Mouse (Mus musculus) CH12F3 (cell line): ENCODE data around the gene Tgif2.
"Not testable (repeated sequence)": the region's sequence is repeated elsewhere in the genome, so short reads cannot be mapped to it uniquely, and the experiment has no call there.

ENCODE experiments used
- in situ Hi-C: fragments of 300-500 bp; cut with MboI; formaldehyde crosslinking; loops from 2 replicates; pipeline ENCODE4 v1.14.3; 2020; ENCODE audit warnings: low sequenced_read_pairs

Gene Tgif2

GRCm38 (mm10) chr2:156870519-156870918 lies 30.7 kb downstream of the Tgif2 start:
- in situ Hi-C loops, result loop anchor here (10.0 kb wide), 1 partner anchor 214 kb away; the partner anchor contains the start of gene Tldc2

GRCm38 (mm10) chr2:156873629-156874028 lies 33.8 kb downstream of the Tgif2 start:
- in situ Hi-C loops, result loop anchor here (10.0 kb wide), 1 partner anchor 211 kb away; the partner anchor contains the start of gene Tldc2

GRCm38 (mm10) chr2:156874047-156874759 lies 34.4 kb downstream of the Tgif2 start:
- in situ Hi-C loops, result loop anchor here (10.0 kb wide), 1 partner anchor 211 kb away; the partner anchor contains the start of gene Tldc2

GRCm38 (mm10) chr2:156874760-156875510 lies 35.1 kb downstream of the Tgif2 start:
- in situ Hi-C loops, result loop anchor here (5.0 to 10.0 kb wide), 2 partner anchors 122 to 210 kb away; partner anchors contain the start of gene Tldc2

- in situ Hi-C loops, result loop anchor here (5.0 to 10.0 kb wide), 2 partner anchors 120 to 207 kb away; partner anchors contain the start of gene Tldc2
Measured at GRCm38 (mm10) chr2:156877726-156878125, 37.9 kb downstream of the Tgif2 start.

- in situ Hi-C loops, result loop anchor here (5.0 to 10.0 kb wide), 2 partner anchors 118 to 205 kb away; partner anchors contain the start of gene Tldc2
Measured at GRCm38 (mm10) chr2:156879541-156879940, 39.7 kb downstream of the Tgif2 start.

GRCm38 (mm10) chr2:156882431-156883001 lies 42.7 kb downstream of the Tgif2 start:
- in situ Hi-C loops, result no loop called here

- in situ Hi-C loops, result no loop called here
Measured at GRCm38 (mm10) chr2:156884396-156885211, 44.8 kb downstream of the Tgif2 start.

GRCm38 (mm10) chr2:156885666-156886065 lies 45.9 kb downstream of the Tgif2 start:
- in situ Hi-C loops, result not testable (repeated sequence)

- in situ Hi-C loops, result no loop called here
Measured at GRCm38 (mm10) chr2:156886084-156886631, 46.4 kb downstream of the Tgif2 start.

- in situ Hi-C loops, result no loop called here
Measured at GRCm38 (mm10) chr2:156887017-156887416, 47.2 kb downstream of the Tgif2 start, which contains the start of gene Sla2. Gene Sla2 (minus strand): TSS chr2:156887192.

GRCm38 (mm10) chr2:156888490-156888889 lies 48.7 kb downstream of the Tgif2 start:
- in situ Hi-C loops, result no loop called here

- in situ Hi-C loops, result no loop called here
Measured at GRCm38 (mm10) chr2:156892240-156892639, 52.4 kb downstream of the Tgif2 start.

GRCm38 (mm10) chr2:156892821-156893220 lies 53.0 kb downstream of the Tgif2 start:
- in situ Hi-C loops, result no loop called here

GRCm38 (mm10) chr2:156894496-156895265 lies 54.9 kb downstream of the Tgif2 start:
- in situ Hi-C loops, result no loop called here

- in situ Hi-C loops, result no loop called here
Measured at GRCm38 (mm10) chr2:156896384-156896914, 56.6 kb downstream of the Tgif2 start.

- in situ Hi-C loops, result no loop called here
Measured at GRCm38 (mm10) chr2:156897034-156897433, 57.2 kb downstream of the Tgif2 start.

- in situ Hi-C loops, result no loop called here
Measured at GRCm38 (mm10) chr2:156898374-156898773, 58.6 kb downstream of the Tgif2 start.

- in situ Hi-C loops, result no loop called here
Measured at GRCm38 (mm10) chr2:156899184-156899583, 59.4 kb downstream of the Tgif2 start.
